Mouse (Mus musculus): ENCODE data around the gene Gdf9. TPM values are rescaled to one million over a fixed set of nuclear protein-coding genes. Genes with fewer than 3 reads are reported as not detected.
"Not testable (repeated sequence)": the region's sequence is repeated elsewhere in the genome, so short reads cannot be mapped to it uniquely, and the experiment has no call there.

The Gdf9 gene
- polyA plus RNA-seq, 1 experiment = 1.8 TPM

- TF ChIP-seq CTCF (IDR thresholded peaks at IDR 0.05; ENCODE audit: low read depth, low read length) (no peak), POLR2A (IDR thresholded peaks at IDR 0.05; ENCODE audit: borderline replicate concordance, low read depth, low read length) (no peak)
- peaks cover 4% of the 10 kb centered on the region for H3K4me1 ChIP-seq (ENCODE audit: control insufficient read depth, insufficient read depth, low read length)
- H3K4me3 ChIP-seq (ENCODE audit: insufficient read depth, low read length) = no peak overlapping the region
- H3K27ac ChIP-seq (ENCODE audit: insufficient read depth, low read depth, low read length) = no peak overlapping the region
Observed at GRCm38 (mm10) chr11:53425711-53426255, 5.0 kb upstream of the Gdf9 start.

GRCm38 (mm10) chr11:53426914-53427313 lies 3.9 kb upstream of the Gdf9 start:
- H3K4me1 ChIP-seq (ENCODE audit: control insufficient read depth, insufficient read depth, low read length); H3K4me3 ChIP-seq (ENCODE audit: insufficient read depth, low read length); H3K27ac ChIP-seq (ENCODE audit: insufficient read depth, low read depth, low read length): not testable (repeated sequence)

- no peak overlapping the region for H3K27ac ChIP-seq (ENCODE audit: insufficient read depth, low read depth, low read length)
- H3K4me3 ChIP-seq (ENCODE audit: insufficient read depth, low read length) = no peak overlapping the region
- TF ChIP-seq POLR2A (IDR thresholded peaks at IDR 0.05; ENCODE audit: borderline replicate concordance, low read depth, low read length) (no peak), CTCF (IDR thresholded peaks at IDR 0.05; ENCODE audit: low read depth, low read length) (no peak)
- peaks cover 9% of the 10 kb centered on the region for H3K4me1 ChIP-seq (ENCODE audit: control insufficient read depth, insufficient read depth, low read length)
Observed at GRCm38 (mm10) chr11:53427993-53428715, 2.7 kb upstream of the Gdf9 start.

- no peak overlapping the region for H3K4me3 ChIP-seq (ENCODE audit: insufficient read depth, low read length)
- TF ChIP-seq POLR2A (IDR thresholded peaks at IDR 0.05; ENCODE audit: borderline replicate concordance, low read depth, low read length) = no peak
- TF ChIP-seq CTCF (IDR thresholded peaks at IDR 0.05; ENCODE audit: low read depth, low read length) = no peak
- H3K4me1 ChIP-seq (ENCODE audit: control insufficient read depth, insufficient read depth, low read length) = peaks cover 13% of the 10 kb centered on the region
- no peak overlapping the region for H3K27ac ChIP-seq (ENCODE audit: insufficient read depth, low read depth, low read length)
Observed at GRCm38 (mm10) chr11:53428716-53429057, 2.1 kb upstream of the Gdf9 start.

GRCm38 (mm10) chr11:53429182-53429581 lies 1.6 kb upstream of the Gdf9 start:
- Histone ChIP-seq H3K27ac (ENCODE audit: insufficient read depth, low read depth, low read length) (no peak overlapping the region), H3K4me3 (ENCODE audit: insufficient read depth, low read length) (peak overlapping the region; percentile 77), H3K4me1 (ENCODE audit: control insufficient read depth, insufficient read depth, low read length) (peaks cover 13% of the 10 kb centered on the region)
- TF ChIP-seq CTCF (IDR thresholded peaks at IDR 0.05; ENCODE audit: low read depth, low read length) = no peak
- TF ChIP-seq POLR2A (IDR thresholded peaks at IDR 0.05; ENCODE audit: borderline replicate concordance, low read depth, low read length) = no peak

GRCm38 (mm10) chr11:53430300-53430669 lies 538 bp upstream of the Gdf9 start:
- TF ChIP-seq CTCF (IDR thresholded peaks at IDR 0.05; ENCODE audit: low read depth, low read length) (no peak), POLR2A (IDR thresholded peaks at IDR 0.05; ENCODE audit: borderline replicate concordance, low read depth, low read length) (no peak)
- Histone ChIP-seq H3K4me3 (ENCODE audit: insufficient read depth, low read length) (peak overlapping the region; percentile 77), H3K4me1 (ENCODE audit: control insufficient read depth, insufficient read depth, low read length) (peaks cover 13% of the 10 kb centered on the region), H3K27ac (ENCODE audit: insufficient read depth, low read depth, low read length) (peak overlapping the region; percentile 66)

GRCm38 (mm10) chr11:53431347-53432056 lies 679 bp downstream of the Gdf9 start:
- Histone ChIP-seq H3K4me1 (ENCODE audit: control insufficient read depth, insufficient read depth, low read length) (peaks cover 19% of the 10 kb centered on the region), H3K27ac (ENCODE audit: insufficient read depth, low read depth, low read length) (0 out of 2 replicates have a peak overlapping the region, but pooled peaks have one; percentile 1), H3K4me3 (ENCODE audit: insufficient read depth, low read length) (peak overlapping the region; percentile 77)
- no peak for TF ChIP-seq CTCF (IDR thresholded peaks at IDR 0.05; ENCODE audit: low read depth, low read length)
- TF ChIP-seq POLR2A (IDR thresholded peaks at IDR 0.05; ENCODE audit: borderline replicate concordance, low read depth, low read length) = no peak

GRCm38 (mm10) chr11:53433057-53433456 lies 2.2 kb downstream of the Gdf9 start:
- no peak overlapping the region for H3K27ac ChIP-seq (ENCODE audit: insufficient read depth, low read depth, low read length)
- peaks cover 22% of the 10 kb centered on the region for H3K4me1 ChIP-seq (ENCODE audit: control insufficient read depth, insufficient read depth, low read length)
- no peak overlapping the region for H3K4me3 ChIP-seq (ENCODE audit: insufficient read depth, low read length)
- TF ChIP-seq POLR2A (IDR thresholded peaks at IDR 0.05; ENCODE audit: borderline replicate concordance, low read depth, low read length) (no peak), CTCF (IDR thresholded peaks at IDR 0.05; ENCODE audit: low read depth, low read length) (no peak)

GRCm38 (mm10) chr11:53435504-53435903 lies 4.7 kb downstream of the Gdf9 start:
- Histone ChIP-seq H3K27ac (ENCODE audit: insufficient read depth, low read depth, low read length) (no peak overlapping the region), H3K4me1 (ENCODE audit: control insufficient read depth, insufficient read depth, low read length) (peaks cover 18% of the 10 kb centered on the region), H3K4me3 (ENCODE audit: insufficient read depth, low read length) (no peak overlapping the region)
- TF ChIP-seq CTCF (IDR thresholded peaks at IDR 0.05; ENCODE audit: low read depth, low read length) = no peak
- TF ChIP-seq POLR2A (IDR thresholded peaks at IDR 0.05; ENCODE audit: borderline replicate concordance, low read depth, low read length) = no peak

- Histone ChIP-seq H3K4me3 (ENCODE audit: insufficient read depth, low read length) (no peak overlapping the region), H3K27ac (ENCODE audit: insufficient read depth, low read depth, low read length) (peak overlapping the region; percentile 58), H3K4me1 (ENCODE audit: control insufficient read depth, insufficient read depth, low read length) (peaks cover 17% of the 10 kb centered on the region)
- TF ChIP-seq POLR2A (IDR thresholded peaks at IDR 0.05; ENCODE audit: borderline replicate concordance, low read depth, low read length) (no peak), CTCF (IDR thresholded peaks at IDR 0.05; ENCODE audit: low read depth, low read length) (no peak)
Observed at GRCm38 (mm10) chr11:53436338-53436737, 5.5 kb downstream of the Gdf9 start.
